Mouse (Mus musculus) kidney, embryonic 16.5 days (tissue): ENCODE measurements around the gene Slc31a1. TPM values are rescaled to one million over a fixed set of nuclear protein-coding genes. Genes with fewer than 3 reads are reported as not detected.

Source experiments
- ATAC-seq: fragments of 200-750 bp; cut with Nextera tagmentation; 2 replicates; pipeline ENCODE4 v1.8.0; 2017; ENCODE audit warnings: moderate TSS enrichment; ENCODE audit not compliant: low FRiP score, low TSS enrichment
- H3K27ac ChIP-seq: fragments of 300-500 bp; sonication (generic); 2 replicates; pipeline ENCODE4 v1.5.1; 2014; ENCODE audit warnings: low read length
- H3K27me3 ChIP-seq: fragments of 300-500 bp; sonication (generic); 2 replicates; pipeline ENCODE4 v1.6.1; 2014; ENCODE audit warnings: low read length, control low read depth, mixed read lengths; ENCODE audit not compliant: insufficient read depth
- H3K36me3 ChIP-seq: fragments of 300-500 bp; sonication (generic); 2 replicates; pipeline ENCODE4 v1.6.1; 2014; ENCODE audit warnings: low read length, control low read depth, mixed read lengths; ENCODE audit not compliant: insufficient read depth
- H3K4me1 ChIP-seq: fragments of 300-500 bp; sonication (generic); 2 replicates; pipeline ENCODE4 v1.6.1; 2014; ENCODE audit warnings: low read length, control low read depth, mixed read lengths; ENCODE audit not compliant: insufficient read depth
- H3K4me2 ChIP-seq: fragments of 300-500 bp; sonication (generic); replicated peaks from 2 replicates; pipeline ENCODE4 v1.6.1; 2014; ENCODE audit warnings: low read depth, low read length
- H3K4me3 ChIP-seq: fragments of 300-500 bp; sonication (generic); 2 replicates; pipeline ENCODE4 v1.5.1; 2014; ENCODE audit warnings: mild to moderate bottlenecking, low read length
- H3K9ac ChIP-seq: fragments of 300-500 bp; sonication (generic); replicated peaks from 2 replicates; pipeline ENCODE4 v1.6.1; 2014; ENCODE audit warnings: low read length
- H3K9me3 ChIP-seq: fragments of 300-500 bp; sonication (generic); 2 replicates; pipeline ENCODE4 v1.6.1; 2016; ENCODE audit warnings: low read length, control low read depth
- WGBS: fragments of 180-500 bp; shearing (Covaris S2); extraction: QIAGEN DNeasy Blood & Tissue Kit; methylation state at CpG from one replicate; pipeline ENCODE4 v1.1.7; 2014; 5-methylcytosine and 5-hydroxymethylcytosine counted together
- polyA plus RNA-seq: library from polyadenylated mRNA; unstranded; fragments of >200 nt; fragmentation: Nextera tagmentation; extraction: Ambion mirVana; gene quantifications from 2 replicates; pipeline ENCODE4 v1.2.1, GENCODE M21; 2015

The Slc31a1 gene
- polyA plus RNA-seq, result 60.3 and 61.2 TPM in 2 replicates

GRCm38 (mm10) chr4:62360088-62360804, at the start of gene Slc31a1, which contains the start of gene Fkbp15:
Slc31a1 (plus strand) TSS chr4:62360727.
Fkbp15 (minus strand) TSS chr4:62360548.
- Histone ChIP-seq H3K36me3 (0 out of 2 replicates have a peak, but pooled peaks cover 3% of the 10 kb centered on the region), H3K9ac (peak within 1 kb of the TSS; percentile 83), H3K9me3 (no peaks in the 10 kb centered on the region), H3K27me3 (no peaks in the 10 kb centered on the region), H3K27ac (peak within 1 kb of the TSS; percentile 70), H3K4me1 (peaks cover 24% of the 10 kb centered on the region), H3K4me2 (peak within 1 kb of the TSS; percentile 87), H3K4me3 (peak within 1 kb of the TSS; percentile 76)
- under 1% methylated on average over 51 of the region's 51 CpGs for WGBS
- peak; percentile 100 for ATAC-seq

GRCm38 (mm10) chr4:62312821-62313220, 47.7 kb upstream of the Slc31a1 start:
- H3K4me1 ChIP-seq, result no peaks in the 10 kb centered on the region
- H3K9ac ChIP-seq, result no peak overlapping the region
- WGBS, result 91% methylated on average over 2 of the region's 2 CpGs
- no peak overlapping the region for H3K4me3 ChIP-seq
- H3K9me3 ChIP-seq, result no peaks in the 10 kb centered on the region
- no peaks in the 10 kb centered on the region for H3K27me3 ChIP-seq
- no peak overlapping the region for H3K27ac ChIP-seq
- peaks cover 37% of the 10 kb centered on the region for H3K36me3 ChIP-seq
- no peak overlapping the region for H3K4me2 ChIP-seq
- ATAC-seq, result no peak

DNA sequence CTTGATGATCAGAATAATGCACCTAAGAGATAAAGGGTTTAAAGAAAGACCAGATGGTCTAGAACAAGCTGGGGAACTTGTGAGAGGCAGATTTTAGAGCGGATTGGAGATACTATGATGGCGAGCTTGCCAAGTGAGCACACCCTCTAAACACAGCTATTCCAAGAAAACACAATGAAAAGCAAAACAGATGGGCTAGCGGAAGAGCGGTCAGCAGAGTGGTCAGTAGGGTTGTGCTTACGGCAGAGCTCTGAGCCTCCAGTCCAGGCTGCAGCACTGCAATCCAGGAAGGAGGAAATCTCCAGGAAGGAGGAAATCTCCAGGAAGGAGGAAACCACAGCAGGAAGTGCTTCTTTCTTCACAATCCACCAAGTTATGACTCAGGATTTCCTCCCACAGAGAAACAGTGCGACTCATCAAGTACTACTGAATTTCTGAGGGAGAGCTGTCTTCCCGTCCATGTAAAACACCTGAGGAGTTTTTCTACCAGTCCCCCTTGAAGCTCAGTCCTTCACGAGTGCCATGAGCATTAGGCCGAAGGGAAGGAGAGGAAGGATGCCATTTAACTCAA, 46.8 kb upstream of the Slc31a1 start:
- 89% methylated on average over 9 of the region's 9 CpGs for WGBS
- no peaks in the 10 kb centered on the region for H3K9me3 ChIP-seq

DNA sequence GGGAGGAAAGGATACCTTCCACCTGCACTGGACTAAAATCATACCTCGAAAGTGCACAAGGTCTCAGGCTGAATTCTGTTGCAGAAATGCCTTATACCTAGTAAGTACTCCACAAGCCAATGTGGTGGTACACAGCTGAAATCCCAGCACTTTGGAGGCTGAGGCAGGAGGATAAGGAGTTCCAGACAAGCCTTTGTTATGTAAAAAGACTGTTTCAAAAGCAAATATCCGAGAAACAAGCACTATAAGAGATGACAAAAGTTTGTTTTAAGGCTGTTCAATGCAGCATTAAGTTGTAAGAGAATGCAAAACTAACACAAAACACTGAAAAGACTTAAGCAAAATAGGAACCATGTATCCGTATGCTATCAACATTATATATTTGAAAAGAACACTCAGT, 46.0 kb upstream of the Slc31a1 start:
- WGBS, result 88% methylated on average over 3 of the region's 3 CpGs
- H3K36me3 ChIP-seq, result peaks cover 34% of the 10 kb centered on the region
- H3K9me3 ChIP-seq, result no peaks in the 10 kb centered on the region
- H3K4me2 ChIP-seq, result no peak overlapping the region
- H3K27me3 ChIP-seq, result no peaks in the 10 kb centered on the region
- no peak for ATAC-seq
- H3K4me1 ChIP-seq, result no peaks in the 10 kb centered on the region
- H3K27ac ChIP-seq, result no peak overlapping the region
- H3K9ac ChIP-seq, result no peak overlapping the region
- no peak overlapping the region for H3K4me3 ChIP-seq

More for the DNA sequence above, 46.8 kb upstream of the Slc31a1 start:
- Histone ChIP-seq H3K4me1 (no peaks in the 10 kb centered on the region), H3K9ac (no peak overlapping the region), H3K36me3 (peaks cover 34% of the 10 kb centered on the region), H3K4me3 (no peak overlapping the region), H3K27me3 (no peaks in the 10 kb centered on the region), H3K27ac (no peak overlapping the region), H3K4me2 (no peak overlapping the region)
- ATAC-seq, result no peak

DNA sequence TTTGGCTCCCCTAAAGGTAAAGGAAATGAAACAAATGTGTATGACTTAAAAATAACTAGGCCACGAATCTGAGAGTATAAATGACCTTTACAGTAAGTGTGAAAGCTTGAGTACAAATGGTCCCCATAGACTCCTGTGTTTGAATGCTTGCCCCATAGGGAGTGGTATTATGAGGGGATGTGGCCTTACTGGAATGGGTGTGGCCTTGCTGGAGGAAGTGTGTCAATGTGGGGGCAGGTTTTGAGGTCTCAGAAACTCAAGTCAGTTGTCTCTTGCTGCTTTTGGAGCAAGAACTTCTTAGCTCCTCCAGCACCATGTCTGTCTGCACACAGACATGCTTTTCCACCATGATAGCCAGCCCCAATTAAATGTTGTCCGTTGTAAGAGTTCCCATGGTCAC, 44.1 kb upstream of the Slc31a1 start:
- no peak overlapping the region for H3K4me3 ChIP-seq
- no peak overlapping the region for H3K4me2 ChIP-seq
- no peaks in the 10 kb centered on the region for H3K9me3 ChIP-seq
- no peak overlapping the region for H3K27ac ChIP-seq
- WGBS, result 88% methylated on average over 2 of the region's 2 CpGs
- no peaks in the 10 kb centered on the region for H3K27me3 ChIP-seq
- no peaks in the 10 kb centered on the region for H3K4me1 ChIP-seq
- peaks cover 33% of the 10 kb centered on the region for H3K36me3 ChIP-seq
- no peak overlapping the region for H3K9ac ChIP-seq
- ATAC-seq, result no peak

DNA sequence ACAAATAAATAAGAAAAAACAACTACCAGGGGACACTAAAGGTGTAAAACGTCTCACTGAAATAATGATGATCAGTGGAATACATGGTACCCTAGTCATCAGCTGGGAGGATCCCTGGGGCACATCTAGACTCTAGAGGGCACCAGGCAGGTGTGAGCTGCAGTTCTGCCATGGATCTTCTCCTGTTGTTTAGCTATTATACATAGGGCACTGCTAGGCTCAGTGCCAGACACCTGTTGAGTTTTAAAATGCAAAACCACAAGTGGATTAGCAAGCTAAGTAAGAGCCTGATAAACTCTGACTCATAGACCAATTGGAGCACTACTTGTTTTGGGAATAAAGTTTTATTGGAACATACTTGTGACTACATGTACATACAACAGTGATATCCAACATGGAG, 42.2 kb upstream of the Slc31a1 start:
- Histone ChIP-seq H3K27ac (no peak overlapping the region), H3K4me3 (no peak overlapping the region), H3K9ac (no peak overlapping the region), H3K36me3 (peaks cover 32% of the 10 kb centered on the region), H3K27me3 (no peaks in the 10 kb centered on the region), H3K9me3 (no peaks in the 10 kb centered on the region), H3K4me2 (no peak overlapping the region), H3K4me1 (no peaks in the 10 kb centered on the region)
- ATAC-seq, result no peak
- 83% methylated on average over 1 of the region's 1 CpGs for WGBS

DNA sequence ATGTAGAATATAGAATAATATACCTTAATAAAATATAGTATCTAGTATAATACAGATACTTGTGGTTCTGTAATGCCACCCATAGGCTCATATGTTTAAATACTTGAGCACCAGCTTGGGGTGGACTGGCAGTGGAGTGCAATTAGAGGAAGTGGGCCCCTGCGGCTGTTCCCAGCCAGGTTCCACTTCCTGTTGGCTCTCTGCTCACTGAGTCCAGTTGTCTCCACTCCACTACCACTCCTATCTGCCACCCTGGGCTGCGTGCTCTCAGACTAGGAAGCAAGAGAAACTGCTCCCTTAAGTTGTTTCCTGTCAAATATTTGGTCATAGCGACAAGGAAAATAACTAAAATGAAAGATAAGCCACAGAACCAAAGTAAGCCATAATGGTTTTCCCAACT, 37.8 kb upstream of the Slc31a1 start:
- 77% methylated on average over 3 of the region's 3 CpGs for WGBS
- H3K9ac ChIP-seq, result no peak overlapping the region
- H3K36me3 ChIP-seq, result peaks cover 24% of the 10 kb centered on the region
- H3K27me3 ChIP-seq, result no peaks in the 10 kb centered on the region
- no peak for ATAC-seq
- H3K27ac ChIP-seq, result no peak overlapping the region
- H3K4me1 ChIP-seq, result no peaks in the 10 kb centered on the region
- no peaks in the 10 kb centered on the region for H3K9me3 ChIP-seq
- no peak overlapping the region for H3K4me2 ChIP-seq
- H3K4me3 ChIP-seq, result no peak overlapping the region

- Histone ChIP-seq H3K4me3 (no peak overlapping the region), H3K9me3 (no peaks in the 10 kb centered on the region), H3K27ac (no peak overlapping the region), H3K4me1 (no peaks in the 10 kb centered on the region), H3K4me2 (no peak overlapping the region), H3K9ac (no peak overlapping the region), H3K36me3 (peaks cover 35% of the 10 kb centered on the region), H3K27me3 (no peaks in the 10 kb centered on the region)
- ATAC-seq, result no peak
Observed at GRCm38 (mm10) chr4:62326111-62326510, 34.4 kb upstream of the Slc31a1 start.

DNA sequence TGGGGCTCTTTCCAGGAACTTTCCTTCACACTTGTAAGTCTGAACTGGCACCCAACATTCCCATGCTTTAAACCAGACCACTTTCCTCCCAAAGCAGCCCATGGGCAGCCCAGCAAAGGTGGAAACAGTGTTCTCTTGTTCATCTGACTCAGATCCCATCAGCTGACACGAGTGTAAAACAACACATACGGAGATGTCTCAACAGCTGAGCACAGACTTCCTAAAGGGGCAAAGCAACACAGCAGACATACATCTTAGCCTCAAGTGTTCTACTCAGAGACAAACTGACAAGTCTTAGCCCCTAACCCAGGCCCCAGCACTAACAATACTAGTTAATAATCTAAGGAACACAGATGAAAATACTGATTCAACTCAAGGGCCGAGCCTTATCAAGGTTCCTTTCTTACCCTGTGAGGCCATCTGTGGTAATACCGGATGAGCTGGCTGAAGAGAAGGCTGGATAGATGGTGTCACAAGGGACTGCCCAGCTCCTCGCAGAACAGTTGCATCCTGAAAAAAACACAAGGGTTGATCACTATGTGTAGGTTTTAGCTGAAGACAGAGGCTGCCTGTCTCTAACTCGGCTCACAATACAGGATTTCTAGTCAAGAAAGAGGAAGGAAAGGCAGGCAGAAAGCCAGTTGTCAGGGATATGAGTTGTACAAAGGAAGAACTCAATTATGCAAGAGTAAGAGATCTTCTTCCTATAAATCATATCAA, 31.4 kb upstream of the Slc31a1 start:
- H3K9me3 ChIP-seq, result no peaks in the 10 kb centered on the region
- H3K4me3 ChIP-seq, result no peak overlapping the region

GRCm38 (mm10) chr4:62331977-62332376, 28.6 kb upstream of the Slc31a1 start:
- Histone ChIP-seq H3K9ac (no peak overlapping the region), H3K27ac (no peak overlapping the region), H3K9me3 (no peaks in the 10 kb centered on the region), H3K4me1 (no peaks in the 10 kb centered on the region), H3K27me3 (no peaks in the 10 kb centered on the region), H3K4me3 (no peak overlapping the region), H3K36me3 (peaks cover 39% of the 10 kb centered on the region), H3K4me2 (no peak overlapping the region)
- WGBS, result 78% methylated on average over 5 of the region's 5 CpGs
- no peak for ATAC-seq

More for the DNA sequence above, 31.4 kb upstream of the Slc31a1 start:
- ATAC-seq, result no peak
- H3K27ac ChIP-seq, result no peak overlapping the region
- no peak overlapping the region for H3K9ac ChIP-seq
- no peaks in the 10 kb centered on the region for H3K4me1 ChIP-seq
- 86% methylated on average over 6 of the region's 6 CpGs for WGBS
- H3K36me3 ChIP-seq, result peaks cover 28% of the 10 kb centered on the region
- no peak overlapping the region for H3K4me2 ChIP-seq
- no peaks in the 10 kb centered on the region for H3K27me3 ChIP-seq
